Mouse (Mus musculus): Measurements from ENCODE around the gene Zfp872. TPM values are rescaled to one million over a fixed set of nuclear protein-coding genes. Genes with fewer than 3 reads are reported as not detected.
A peak's percentile ranks its signal among the peaks of the same experiment; 100 is the strongest.
"Not testable (repeated sequence)": the region's sequence is repeated elsewhere in the genome, so short reads cannot be mapped to it uniquely, and the experiment has no call there.

Gene Zfp872
- polyA plus RNA-seq (2015; fragmentation: Nextera tagmentation; extraction: Ambion mirVana): 0.42 and 0.58 TPM in 2 replicates

DNA sequence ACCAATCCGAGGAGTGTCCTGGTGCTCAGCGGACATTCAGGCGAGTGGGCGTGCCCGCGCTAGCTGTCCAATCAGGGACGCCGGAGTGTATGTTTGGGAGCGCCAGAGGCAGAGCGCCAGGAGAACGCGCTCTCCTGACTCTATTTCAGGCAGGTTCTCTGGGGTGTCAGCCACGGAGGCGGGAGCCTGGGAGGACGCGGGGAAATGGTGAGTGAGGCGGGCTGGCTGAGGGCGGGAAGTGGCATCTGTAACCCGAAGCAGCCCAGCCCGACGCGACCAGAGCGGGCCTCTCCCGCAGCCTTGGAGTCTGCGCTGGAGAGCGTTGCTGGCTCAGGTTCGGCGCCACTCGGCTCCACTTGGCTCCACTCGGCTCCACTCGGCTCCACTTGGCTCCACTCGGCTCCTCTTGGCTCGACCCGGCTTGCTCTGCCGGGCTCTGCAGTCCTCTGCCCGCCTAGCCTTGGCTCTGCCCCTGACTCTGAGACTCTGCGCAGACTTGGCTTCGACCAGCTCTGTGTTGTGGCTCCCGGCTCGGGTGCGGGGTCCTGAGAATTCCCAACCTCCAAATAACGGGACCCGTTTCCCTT lies at the start of gene Zfp872:
Gene Zfp872, plus strand, starts transcription at position 66 of the 587 bp plus-strand sequence.
- Histone ChIP-seq H3K4me2 (peak within 1 kb of the TSS; percentile 80), H3K9ac (replicated peaks) (peak within 1 kb of the TSS; percentile 50), H3K4me3 (replicated peaks) (peak within 1 kb of the TSS; percentile 50), H3K27ac (replicated peaks) (0 out of 2 replicates have a peak within 1 kb of the TSS, but pooled peaks have one; percentile 41), H3K9me3 (replicated peaks) (peaks cover 4% of the 10 kb centered on the region; the same call in 1 of the 2 replicates), H3K27me3 (replicated peaks) (no peaks in the 10 kb centered on the region), H3K4me1 (peaks cover 9% of the 10 kb centered on the region; the same call in 1 of the 2 replicates), H3K36me3 (no peaks in the 10 kb centered on the region)
- WGBS: 9% methylated on average over 43 of the region's 43 CpGs
- peak; percentile 91 for ATAC-seq (ENCODE audit: low FRiP score)

DNA sequence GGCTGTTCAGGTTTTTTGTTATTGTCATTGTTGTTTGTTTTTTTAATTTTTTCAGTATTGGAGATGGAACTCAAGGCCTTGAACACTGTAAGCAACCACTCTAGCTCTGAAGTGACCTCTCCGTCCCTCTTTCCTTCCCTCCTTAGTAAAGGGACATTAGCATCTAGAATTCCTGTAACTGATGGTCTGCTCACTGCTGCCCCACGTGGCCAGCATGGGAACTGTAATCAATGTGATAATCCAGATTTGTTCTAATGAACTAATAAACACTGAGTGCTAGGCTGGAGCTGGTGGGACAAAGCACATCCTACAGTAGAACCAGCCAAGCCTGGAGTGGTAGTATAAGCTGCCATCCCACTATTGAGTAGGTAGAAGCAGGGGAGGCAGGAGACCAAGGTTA lies 49.4 kb upstream of the Zfp872 start:
- 32% methylated on average over 2 of the region's 2 CpGs for WGBS
- H3K4me2 ChIP-seq: no peak overlapping the region
- no peak for ATAC-seq (ENCODE audit: low FRiP score)
- H3K27ac ChIP-seq (replicated peaks): no peak overlapping the region
- H3K4me1 ChIP-seq: peaks cover 3% of the 10 kb centered on the region; the same call in 1 of the 2 replicates
- no peaks in the 10 kb centered on the region for H3K36me3 ChIP-seq
- no peak overlapping the region for H3K4me3 ChIP-seq (replicated peaks)
- no peaks in the 10 kb centered on the region for H3K27me3 ChIP-seq (replicated peaks)
- H3K9ac ChIP-seq (replicated peaks): no peak overlapping the region
- no peaks in the 10 kb centered on the region for H3K9me3 ChIP-seq (replicated peaks)

DNA sequence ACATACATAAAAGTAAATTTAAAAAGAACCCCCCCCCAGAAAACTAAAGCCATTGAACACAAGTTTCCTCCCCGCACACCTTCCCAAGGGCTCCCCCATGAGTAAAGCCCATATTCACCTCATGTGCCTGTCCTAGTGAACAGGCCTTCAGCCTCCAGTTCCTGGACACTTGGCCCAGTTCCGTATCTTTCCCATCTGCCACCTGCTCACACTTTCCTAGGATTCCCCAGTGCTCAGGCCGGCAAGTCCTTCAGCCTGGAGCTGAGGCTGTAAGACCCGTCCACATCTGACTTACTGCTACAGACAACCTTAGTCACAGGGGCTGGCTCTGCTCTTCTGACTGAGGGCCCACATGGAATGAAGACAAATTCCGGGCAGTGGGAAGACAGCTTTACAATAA lies 48.1 kb upstream of the Zfp872 start:
- 87% methylated on average over 5 of the region's 5 CpGs for WGBS
- no peak overlapping the region for H3K27ac ChIP-seq (replicated peaks)
- peaks cover 3% of the 10 kb centered on the region; the same call in 1 of the 2 replicates for H3K4me1 ChIP-seq
- no peaks in the 10 kb centered on the region for H3K9me3 ChIP-seq (replicated peaks)
- no peak overlapping the region for H3K4me2 ChIP-seq
- no peak overlapping the region for H3K4me3 ChIP-seq (replicated peaks)
- H3K27me3 ChIP-seq (replicated peaks): no peaks in the 10 kb centered on the region
- H3K36me3 ChIP-seq: no peaks in the 10 kb centered on the region
- no peak overlapping the region for H3K9ac ChIP-seq (replicated peaks)
- no peak for ATAC-seq (ENCODE audit: low FRiP score)

DNA sequence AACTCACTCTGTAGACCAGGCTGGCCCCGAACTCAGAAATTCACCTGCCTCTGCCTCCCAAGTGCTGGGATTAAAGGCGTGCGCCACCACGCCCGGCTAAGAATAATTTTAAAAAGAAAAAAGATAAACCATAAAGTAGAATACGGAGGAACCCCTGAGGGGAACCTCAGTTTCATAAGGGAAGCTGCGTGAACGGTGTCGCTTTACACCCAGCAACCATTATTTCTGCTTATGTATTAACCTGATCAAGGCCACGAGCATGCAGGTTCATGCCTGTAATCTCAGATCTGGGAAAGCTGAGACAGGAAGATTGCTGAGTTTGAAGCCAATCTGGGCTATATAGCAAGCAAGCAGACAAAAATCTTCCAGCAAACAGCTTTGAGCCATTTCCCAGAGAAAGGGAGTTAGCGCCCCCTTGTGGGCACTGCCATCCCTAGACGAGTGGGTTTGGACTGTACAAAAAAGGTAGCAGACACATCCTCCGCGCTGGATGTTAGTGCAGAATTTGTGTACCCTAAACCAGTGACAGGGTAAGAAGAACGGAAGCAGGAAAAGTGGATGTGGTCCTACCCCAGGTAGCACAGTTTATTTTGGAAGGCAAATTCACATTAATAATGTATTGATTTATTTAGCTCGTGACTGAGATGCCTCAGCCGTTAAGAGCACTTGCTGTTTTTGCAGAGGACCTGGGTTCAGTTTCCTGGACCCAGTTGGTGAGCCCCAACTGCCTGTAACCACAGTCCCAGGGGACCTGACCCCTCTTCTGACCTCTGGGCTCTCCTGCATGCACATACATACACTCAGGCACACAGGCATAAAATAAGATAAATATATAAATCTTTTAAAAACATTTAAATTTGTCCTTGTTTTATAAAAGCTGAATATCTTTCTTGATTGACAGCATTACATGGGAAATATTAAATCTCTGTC lies 44.5 kb upstream of the Zfp872 start:
- ATAC-seq (ENCODE audit: low FRiP score): peak; percentile 59; the same call in 1 of the 2 replicates
- 56% methylated on average over 17 of the region's 17 CpGs for WGBS
- Histone ChIP-seq H3K36me3 (no peaks in the 10 kb centered on the region), H3K4me3 (replicated peaks) (no peak overlapping the region), H3K4me1 (no peaks in the 10 kb centered on the region), H3K27ac (replicated peaks) (no peak overlapping the region), H3K9ac (replicated peaks) (no peak overlapping the region), H3K9me3 (replicated peaks) (no peaks in the 10 kb centered on the region), H3K4me2 (no peak overlapping the region), H3K27me3 (replicated peaks) (no peaks in the 10 kb centered on the region)

DNA sequence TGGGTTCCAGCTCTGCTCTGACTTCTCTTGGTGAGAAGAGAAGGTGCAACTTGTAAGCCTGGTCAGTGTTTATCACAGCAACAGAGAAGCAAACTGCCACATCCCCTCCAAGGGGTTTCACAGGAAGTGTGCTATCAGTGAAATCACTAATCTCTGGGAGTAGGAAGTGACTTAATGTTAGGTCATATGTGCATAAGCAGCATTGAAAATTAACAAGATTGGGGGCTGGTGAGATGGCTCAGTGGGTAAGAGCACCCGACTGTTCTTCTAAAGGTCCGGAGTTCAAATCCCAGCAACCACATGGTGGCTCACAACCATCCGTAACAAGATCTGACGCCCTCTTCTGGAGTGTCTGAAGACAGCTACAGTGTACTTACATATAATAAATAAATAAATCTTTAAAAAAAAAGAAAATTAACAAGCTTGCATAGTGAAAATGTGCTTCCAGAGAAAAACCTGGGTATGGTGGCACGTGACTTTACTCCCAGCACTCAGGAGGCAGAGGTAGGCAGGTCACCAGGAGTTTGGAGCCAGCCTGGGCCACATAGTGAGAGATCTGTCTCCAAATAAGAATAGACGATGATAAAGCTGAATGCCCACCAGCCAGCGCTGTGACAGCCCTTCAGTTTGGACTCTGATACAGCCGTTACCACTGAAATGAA lies 43.5 kb upstream of the Zfp872 start:
- ATAC-seq (ENCODE audit: low FRiP score): no peak
- Histone ChIP-seq H3K27ac (replicated peaks) (no peak overlapping the region), H3K4me3 (replicated peaks) (no peak overlapping the region), H3K4me1 (no peaks in the 10 kb centered on the region), H3K9me3 (replicated peaks) (no peaks in the 10 kb centered on the region), H3K36me3 (no peaks in the 10 kb centered on the region), H3K4me2 (no peak overlapping the region), H3K27me3 (replicated peaks) (no peaks in the 10 kb centered on the region), H3K9ac (replicated peaks) (no peak overlapping the region)
- 85% methylated on average over 8 of the region's 8 CpGs for WGBS

DNA sequence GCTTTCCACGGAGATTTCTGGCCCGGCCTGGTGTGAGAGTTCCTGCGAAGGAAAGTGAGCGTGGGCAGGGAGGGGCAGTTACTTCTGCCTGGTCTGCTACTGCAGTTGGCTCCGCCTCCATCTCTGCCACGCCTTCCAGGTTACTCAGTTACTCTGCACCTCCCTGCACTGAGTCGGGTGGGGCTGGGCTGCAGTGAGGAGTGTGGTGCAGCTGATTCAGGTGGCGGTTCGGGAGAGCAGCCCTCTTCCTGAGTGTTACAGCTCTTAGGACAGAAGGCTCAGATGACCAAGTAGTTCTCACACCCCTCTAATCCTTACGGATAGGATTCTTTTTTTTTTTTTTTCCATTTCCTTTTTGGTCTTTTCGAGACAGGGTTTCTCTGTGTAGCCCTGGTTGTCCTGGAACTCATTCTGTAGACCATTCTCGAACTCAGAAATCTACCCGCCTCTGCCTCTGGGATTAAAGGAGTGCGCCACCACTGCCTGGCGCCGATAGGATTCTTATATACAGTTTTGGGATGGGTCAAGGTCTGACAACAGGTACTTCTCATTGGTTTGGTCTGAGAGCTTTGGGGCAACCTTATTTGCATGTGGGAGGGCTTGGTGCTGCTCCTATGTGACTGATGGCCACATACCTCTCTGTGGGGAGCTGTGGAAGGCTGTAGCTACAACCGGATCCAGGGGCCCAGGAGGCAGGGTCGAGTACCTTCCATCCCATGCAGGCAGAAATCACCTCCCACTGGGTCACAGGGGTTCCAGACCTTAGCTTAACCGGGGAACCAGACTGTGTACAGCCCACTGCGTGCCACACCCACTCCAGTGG lies 38.3 kb upstream of the Zfp872 start:
- Histone ChIP-seq H3K9me3 (replicated peaks) (no peaks in the 10 kb centered on the region), H3K27me3 (replicated peaks) (no peaks in the 10 kb centered on the region), H3K36me3 (no peaks in the 10 kb centered on the region), H3K27ac (replicated peaks) (no peak overlapping the region), H3K4me3 (replicated peaks) (no peak overlapping the region), H3K4me1 (no peaks in the 10 kb centered on the region), H3K9ac (replicated peaks) (no peak overlapping the region), H3K4me2 (no peak overlapping the region)
- no peak for ATAC-seq (ENCODE audit: low FRiP score)
- 80% methylated on average over 20 of the region's 20 CpGs for WGBS

DNA sequence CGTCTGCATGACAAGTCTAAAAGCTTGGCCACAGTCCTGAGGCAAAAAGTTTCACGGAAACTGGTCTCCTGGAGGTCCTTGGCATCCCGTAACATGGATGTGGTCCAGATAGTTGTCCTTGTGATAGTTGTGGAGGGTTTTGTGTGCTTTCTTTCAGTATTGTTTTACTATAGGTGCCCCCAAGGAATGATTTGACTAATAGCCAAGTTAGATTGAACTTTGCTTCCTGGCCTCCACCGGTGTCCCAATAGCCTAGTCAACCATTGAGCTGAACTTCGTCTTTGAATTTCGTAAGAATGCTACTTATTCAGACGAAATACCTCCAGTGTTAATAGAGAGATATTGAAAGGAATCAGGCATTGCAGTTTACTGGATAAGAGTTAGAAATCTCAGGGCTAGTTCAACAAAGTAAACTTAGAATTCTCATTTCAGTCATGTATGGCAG lies 37.6 kb upstream of the Zfp872 start:
- not testable (repeated sequence) for H3K27ac ChIP-seq (replicated peaks); H3K27me3 ChIP-seq (replicated peaks); H3K4me3 ChIP-seq (replicated peaks); H3K9me3 ChIP-seq (replicated peaks); H3K9ac ChIP-seq (replicated peaks); H3K4me1 ChIP-seq; H3K36me3 ChIP-seq; ATAC-seq (ENCODE audit: low FRiP score); H3K4me2 ChIP-seq
- 90% methylated on average over 7 of the region's 7 CpGs for WGBS

DNA sequence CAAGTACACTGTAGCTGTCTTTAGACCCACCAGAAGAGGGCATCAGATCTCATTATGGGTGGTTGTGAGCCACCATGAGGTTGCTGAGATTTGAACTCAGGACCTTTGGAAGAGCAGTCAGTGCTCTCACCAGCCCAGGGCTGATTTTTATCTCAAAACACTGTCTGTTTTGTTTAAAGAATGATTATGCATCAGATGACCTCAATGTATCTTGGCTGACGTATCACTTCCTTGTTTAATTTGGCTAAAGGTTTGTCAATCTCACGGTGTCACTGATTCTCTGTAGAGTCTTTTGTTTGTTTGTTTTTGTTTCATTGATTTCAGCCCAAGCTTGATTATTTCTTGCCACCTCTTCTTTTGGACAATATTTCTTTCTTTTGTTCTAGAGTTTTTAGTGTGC lies 36.9 kb upstream of the Zfp872 start:
- Histone ChIP-seq H3K27ac (replicated peaks) (no peak overlapping the region), H3K9me3 (replicated peaks) (no peaks in the 10 kb centered on the region), H3K9ac (replicated peaks) (no peak overlapping the region), H3K4me1 (peaks cover 4% of the 10 kb centered on the region), H3K4me3 (replicated peaks) (no peak overlapping the region), H3K36me3 (no peaks in the 10 kb centered on the region), H3K27me3 (replicated peaks) (no peaks in the 10 kb centered on the region), H3K4me2 (no peak overlapping the region)
- WGBS: 75% methylated on average over 2 of the region's 2 CpGs
- ATAC-seq (ENCODE audit: low FRiP score): no peak

DNA sequence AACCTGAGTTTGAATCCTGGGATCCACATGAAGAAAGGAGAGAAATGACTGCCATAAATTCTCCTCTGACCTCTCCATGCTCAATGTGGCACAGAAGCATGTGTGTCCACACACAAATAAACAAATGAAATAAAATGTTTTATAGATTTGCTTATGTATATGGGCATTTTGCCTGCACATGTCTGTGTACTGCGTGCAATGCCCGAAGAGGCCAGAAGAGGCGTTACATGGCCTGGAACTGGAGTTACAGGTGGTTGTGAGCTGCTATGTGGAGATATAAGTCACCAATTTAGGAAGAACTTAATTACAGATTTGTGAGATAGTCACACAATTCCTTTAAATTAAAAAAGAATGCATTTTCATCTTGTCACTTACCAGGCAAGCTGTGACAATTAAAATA lies 34.1 kb upstream of the Zfp872 start:
- Histone ChIP-seq H3K4me2 (no peak overlapping the region), H3K4me1 (peaks cover 22% of the 10 kb centered on the region), H3K9me3 (replicated peaks) (no peaks in the 10 kb centered on the region), H3K4me3 (replicated peaks) (no peak overlapping the region), H3K27me3 (replicated peaks) (no peaks in the 10 kb centered on the region), H3K9ac (replicated peaks) (no peak overlapping the region), H3K36me3 (no peaks in the 10 kb centered on the region; the same call in 1 of the 2 replicates), H3K27ac (replicated peaks) (no peak overlapping the region)
- WGBS: 89% methylated on average over 3 of the region's 3 CpGs
- no peak for ATAC-seq (ENCODE audit: low FRiP score)

DNA sequence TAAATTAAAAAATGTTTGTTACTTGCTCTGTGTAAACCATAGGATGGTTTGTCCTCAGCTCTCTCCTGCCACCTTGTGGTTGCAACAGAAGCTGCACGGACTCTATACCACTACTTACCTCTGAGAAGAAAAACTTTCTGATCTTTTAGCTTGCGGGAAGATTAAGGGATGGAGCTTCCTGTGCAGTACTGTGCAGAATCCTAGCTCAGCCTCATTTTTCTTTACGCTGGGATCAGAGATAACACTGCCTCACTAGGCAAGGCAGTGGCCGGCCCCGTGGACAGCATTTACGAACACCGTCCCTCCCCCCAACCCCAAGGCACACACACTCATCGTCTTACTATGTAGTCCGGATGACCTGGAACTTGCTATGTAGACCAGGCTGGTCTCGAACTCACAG lies 32.3 kb upstream of the Zfp872 start:
- Histone ChIP-seq H3K4me1 (peaks cover 22% of the 10 kb centered on the region), H3K36me3 (no peaks in the 10 kb centered on the region; the same call in 1 of the 2 replicates), H3K27me3 (replicated peaks) (no peaks in the 10 kb centered on the region), H3K27ac (replicated peaks) (no peak overlapping the region), H3K4me2 (peak overlapping the region; percentile 66), H3K9ac (replicated peaks) (no peak overlapping the region), H3K4me3 (replicated peaks) (no peak overlapping the region), H3K9me3 (replicated peaks) (no peaks in the 10 kb centered on the region)
- 0 out of 2 replicates have a peak, but pooled peaks have one; percentile 5 for ATAC-seq (ENCODE audit: low FRiP score)
- 25% methylated on average over 10 of the region's 10 CpGs for WGBS

Data from neural tube, embryonic 15.5 days (tissue).